Mouse (Mus musculus) ES-E14 (cell line): ENCODE results near the gene 6430531B16Rik.

Source experiments
- CHD2 ChIP-seq: IDR thresholded peaks from 2 replicates; pipeline ENCODE4 v1.6.1; 2014; ENCODE audit warnings: mild to moderate bottlenecking, low read depth, low read length, inconsistent platforms
- HCFC1 ChIP-seq: IDR thresholded peaks from 2 replicates; pipeline ENCODE4 v1.6.1; 2012; ENCODE audit warnings: low read length, inconsistent platforms, borderline replicate concordance; ENCODE audit not compliant: insufficient read depth
- MAFK ChIP-seq: IDR thresholded peaks from 2 replicates; pipeline ENCODE4 v1.6.1; 2014; ENCODE audit warnings: mild to moderate bottlenecking, low read depth, low read length, inconsistent platforms; ENCODE audit not compliant: insufficient read depth
- ZC3H11A ChIP-seq: IDR thresholded peaks from 2 replicates; pipeline ENCODE4 v1.6.1; 2012; ENCODE audit warnings: low read depth, mild to moderate bottlenecking, inconsistent platforms, low read length, borderline replicate concordance
- ZNF384 ChIP-seq: IDR thresholded peaks from 2 replicates; pipeline ENCODE4 v1.6.1; 2012; ENCODE audit warnings: low read depth, low read length, inconsistent platforms

DNA sequence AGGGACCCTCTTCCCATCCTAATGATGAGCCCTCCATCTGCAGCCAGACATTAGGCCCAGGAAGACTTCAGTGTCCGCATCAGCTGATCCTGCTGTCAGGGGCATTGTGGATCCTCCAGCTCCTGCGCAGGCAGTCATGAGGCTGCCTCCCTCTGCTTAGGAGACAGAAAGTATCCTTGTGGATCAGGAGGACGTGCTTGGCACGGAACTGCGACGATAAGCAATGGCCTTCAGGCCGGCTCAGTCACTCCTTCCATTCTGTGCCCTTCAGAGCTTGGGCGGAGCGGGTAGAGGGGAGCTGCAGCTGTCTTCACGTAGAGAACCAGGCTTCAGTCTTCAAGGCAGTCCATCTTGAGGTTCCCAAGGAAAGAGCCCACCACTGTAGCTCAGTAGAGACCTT lies 17.4 kb downstream of the 6430531B16Rik start:
- no peak for TF ChIP-seq MAFK
- no peak for TF ChIP-seq HCFC1
- TF ChIP-seq ZC3H11A: no peak
- no peak for TF ChIP-seq ZNF384
- TF ChIP-seq CHD2: no peak
